Mouse (Mus musculus): Measurements from ENCODE around the gene Triobp.

GRCm38 (mm10) chr15:78934784-78935320, 12.7 kb upstream of the Triobp start, which contains the start of gene Nol12:
- TF ChIP-seq HCFC1 (IDR thresholded peaks at IDR 0.05; ENCODE audit: borderline replicate concordance, insufficient read depth, low read length) (peak; percentile 85), ZNF384 (IDR thresholded peaks at IDR 0.05; ENCODE audit: low read depth, low read length) (no peak), ZC3H11A (IDR thresholded peaks at IDR 0.05; ENCODE audit: borderline replicate concordance, low read depth, low read length) (no peak)

Data from ES-E14 (cell line).